Mouse (Mus musculus): ENCODE data around the gene Tmem151b.
A peak's percentile ranks its signal among the peaks of the same experiment; 100 is the strongest.

Gene Tmem151b

DNA sequence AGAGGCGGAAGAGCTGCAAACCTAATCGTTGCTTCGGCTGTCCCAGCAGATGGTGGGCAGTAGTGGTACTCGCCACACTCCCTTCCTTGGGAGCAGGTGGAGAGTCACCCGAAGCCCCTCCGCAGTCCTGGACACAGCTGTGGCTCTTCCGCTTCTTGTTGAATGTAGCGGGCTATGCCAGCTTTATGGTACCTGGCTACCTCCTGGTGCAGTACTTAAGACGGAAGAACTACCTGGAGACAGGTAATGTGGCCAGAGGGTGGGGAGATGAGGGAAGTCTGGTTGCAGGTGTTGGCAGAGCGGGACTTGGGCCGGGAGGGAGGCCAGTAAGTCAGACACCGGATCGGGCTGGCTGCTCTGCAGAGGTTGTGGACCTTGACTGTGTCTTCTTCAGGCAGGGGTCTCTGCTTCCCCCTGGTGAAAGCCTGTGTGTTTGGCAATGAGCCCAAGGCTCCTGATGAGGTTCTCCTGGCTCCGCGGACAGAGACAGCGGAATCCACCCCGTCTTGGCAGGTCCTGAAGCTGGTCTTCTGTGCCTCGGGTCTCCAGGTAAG, 15.1 kb upstream of the Tmem151b start:
- DNase-seq (ENCODE audit: low spot score in 2 of 2) = no peak

DNA sequence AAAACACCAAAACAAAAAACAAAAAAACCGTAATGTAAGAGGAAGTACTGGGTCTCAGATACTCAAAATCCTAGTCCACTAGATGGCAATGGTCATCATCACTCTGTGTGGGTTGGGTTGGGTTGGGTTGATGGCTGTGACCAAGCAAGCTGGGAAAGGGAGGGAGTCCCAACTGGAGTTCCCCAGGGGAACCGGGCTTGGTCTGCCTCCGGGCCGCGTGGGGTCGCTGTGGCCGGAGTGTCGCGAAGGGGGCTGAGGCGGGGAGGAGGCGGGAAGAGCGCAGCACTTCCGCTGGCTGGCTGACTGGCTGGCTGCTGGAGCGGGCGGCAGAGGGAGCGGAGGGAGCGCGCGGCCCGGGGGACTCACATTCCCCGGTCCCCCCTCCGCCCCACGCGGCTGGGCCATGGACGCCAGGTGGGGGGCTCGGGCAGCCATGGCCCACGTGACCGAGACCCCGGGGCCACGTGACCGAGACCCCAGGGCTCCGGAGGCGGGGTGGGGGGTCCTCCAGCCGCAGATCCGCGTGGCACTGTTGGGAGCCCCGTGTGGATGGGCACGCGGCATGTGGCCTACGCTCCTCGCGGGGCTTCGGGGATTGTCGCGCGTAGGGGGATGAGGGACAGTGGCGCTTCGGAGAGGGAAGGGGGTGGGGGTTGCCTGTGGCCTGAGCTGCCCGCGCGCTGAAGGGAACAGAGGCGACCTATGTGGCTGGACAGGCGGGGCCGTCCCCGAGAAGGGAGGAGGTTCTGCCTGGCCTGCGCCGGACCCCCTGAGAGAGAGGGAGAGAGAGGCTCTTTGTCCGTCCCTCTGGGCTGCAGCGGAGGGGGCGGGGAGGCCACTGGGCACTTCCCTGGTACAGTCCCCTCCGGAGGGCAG, 14.4 kb upstream of the Tmem151b start, which contains the start of gene Slc35b2:
Gene Slc35b2, plus strand, starts transcription at position 220 of the 876 bp plus-strand sequence.
- peak; percentile 86 for DNase-seq (ENCODE audit: low spot score in 2 of 2)

DNA sequence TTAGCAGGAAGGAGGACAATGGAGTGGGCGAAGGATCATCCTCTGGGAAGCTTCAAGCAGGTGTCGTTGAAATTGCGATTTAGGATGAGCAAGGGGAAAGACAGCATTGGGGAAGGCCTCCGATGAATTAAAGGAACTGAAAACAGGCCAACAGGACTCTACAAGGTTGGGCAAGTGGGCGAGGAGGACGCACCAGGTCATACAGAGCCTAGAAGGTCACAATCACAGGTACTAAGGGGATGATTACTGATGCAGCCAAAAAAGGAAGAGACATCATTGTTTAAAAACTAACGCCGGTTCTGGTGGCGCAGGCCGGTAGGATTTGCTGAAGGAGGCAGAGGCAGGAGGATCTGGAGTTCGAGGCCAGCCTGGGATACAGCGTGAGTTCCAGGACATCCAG, 13.7 kb upstream of the Tmem151b start:
- DNase-seq (ENCODE audit: low spot score in 2 of 2) = peak in 1 of 2 experiments; percentile 34

DNA sequence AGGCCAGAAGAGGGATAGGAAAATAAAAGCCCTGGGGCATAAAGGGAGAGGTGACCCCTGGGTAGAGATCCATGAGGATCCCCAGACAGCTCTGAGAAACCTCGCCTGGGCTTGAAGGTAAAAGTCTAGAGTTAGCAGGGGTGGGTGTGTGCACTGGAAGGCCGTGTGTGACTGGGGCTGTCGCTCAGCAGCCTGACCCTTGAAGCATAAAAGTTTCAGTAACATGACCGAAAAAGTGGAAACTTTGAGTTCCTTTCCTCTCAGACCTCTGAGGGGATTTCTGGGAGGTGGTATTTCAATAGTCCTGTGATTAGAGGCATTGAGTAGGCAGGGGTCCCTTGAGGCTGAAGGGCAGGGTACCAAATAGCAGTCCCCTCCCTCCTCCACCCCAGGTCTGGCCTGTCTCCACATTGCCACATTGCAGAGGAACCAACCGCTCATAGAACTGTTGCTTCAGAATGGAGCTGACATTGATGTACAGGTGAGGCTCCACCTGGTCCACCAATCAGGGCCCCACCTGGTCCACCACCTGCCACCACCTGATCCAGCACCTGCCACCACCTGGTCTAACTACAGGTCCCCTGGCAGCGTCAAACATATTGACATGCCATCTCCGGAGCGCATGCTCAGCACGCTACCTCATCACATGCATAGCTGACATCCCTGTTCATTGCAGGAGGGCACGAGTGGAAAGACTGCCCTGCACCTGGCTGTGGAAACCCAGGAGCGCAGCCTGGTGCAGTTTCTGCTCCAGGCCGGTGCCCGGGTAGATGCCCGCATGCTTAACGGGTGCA, 10.5 kb upstream of the Tmem151b start:
- peak; percentile 51 to 55 for DNase-seq (ENCODE audit: low spot score in 2 of 2)

DNA sequence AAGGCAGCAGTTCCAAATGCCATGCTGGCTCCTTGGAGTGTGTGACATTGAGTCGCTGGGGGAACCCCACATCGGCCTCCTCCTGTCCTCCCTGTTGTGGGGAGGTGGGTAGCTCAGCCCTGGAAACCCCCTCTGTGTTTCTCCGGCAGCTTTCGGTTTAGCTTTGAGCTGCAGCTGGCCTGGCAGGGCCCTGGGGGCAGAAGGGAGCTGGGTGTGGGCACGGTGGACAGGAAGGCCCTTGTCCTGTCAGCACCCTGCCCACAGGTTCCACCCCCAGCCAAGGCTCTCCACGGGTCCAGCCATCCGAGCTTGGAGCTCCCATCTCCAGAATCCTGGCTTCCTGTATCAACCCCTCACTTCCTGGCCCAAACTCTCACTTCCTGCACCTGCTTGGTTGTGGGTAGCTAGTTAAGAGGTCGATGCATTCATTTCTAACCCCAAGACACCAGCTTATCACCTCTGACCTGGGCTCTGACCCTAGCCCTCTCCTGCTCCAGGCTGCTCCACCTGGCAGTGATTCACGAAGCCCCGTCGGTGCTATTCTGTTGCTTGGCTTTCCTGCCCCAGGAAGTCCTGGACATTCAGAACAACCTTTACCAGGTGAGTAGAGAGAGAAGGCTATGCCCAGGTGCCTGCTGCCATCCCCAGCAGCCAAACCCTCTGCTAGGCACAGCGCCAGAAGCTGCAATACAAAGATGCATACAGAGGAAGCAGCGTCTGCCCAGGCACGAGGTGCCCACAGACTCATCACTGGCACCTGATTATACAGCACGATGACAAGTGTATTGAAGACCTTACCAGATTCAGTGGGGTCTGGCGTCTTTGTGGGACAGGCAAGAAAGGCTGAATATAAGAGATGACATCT, 8.8 kb upstream of the Tmem151b start:
- DNase-seq (ENCODE audit: low spot score in 2 of 2) = peak; percentile 65 to 66

DNA sequence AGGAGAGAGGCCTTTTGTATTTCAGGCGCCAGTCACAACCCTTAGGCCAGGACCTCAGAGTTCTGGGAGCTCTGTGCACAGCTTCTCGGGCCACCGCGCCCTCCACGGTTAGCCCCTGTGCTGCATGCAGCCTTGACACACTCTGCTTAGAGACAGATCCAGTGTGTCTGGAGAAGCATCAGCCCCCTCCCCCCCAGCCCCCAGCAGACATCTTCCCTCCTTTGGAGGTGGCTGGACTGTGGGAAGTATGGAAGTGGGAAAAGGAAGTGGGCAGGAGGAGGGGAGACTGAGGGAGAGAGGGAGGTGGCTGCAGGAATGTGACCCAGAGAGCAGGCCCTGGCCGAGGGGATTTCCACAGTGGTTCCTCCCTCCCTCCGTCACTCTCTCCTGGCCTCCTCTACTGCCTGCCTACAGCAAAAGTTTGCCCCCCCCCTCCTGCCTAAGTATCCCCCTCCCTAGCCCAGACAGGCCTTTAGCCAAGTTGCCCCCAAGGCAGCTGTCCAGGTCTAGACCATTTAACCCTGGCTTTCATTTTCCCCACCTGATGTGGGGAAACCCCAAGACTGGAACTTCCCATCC, 7.9 kb upstream of the Tmem151b start:
- peak; percentile 53 to 55 for DNase-seq (ENCODE audit: low spot score in 2 of 2)

DNA sequence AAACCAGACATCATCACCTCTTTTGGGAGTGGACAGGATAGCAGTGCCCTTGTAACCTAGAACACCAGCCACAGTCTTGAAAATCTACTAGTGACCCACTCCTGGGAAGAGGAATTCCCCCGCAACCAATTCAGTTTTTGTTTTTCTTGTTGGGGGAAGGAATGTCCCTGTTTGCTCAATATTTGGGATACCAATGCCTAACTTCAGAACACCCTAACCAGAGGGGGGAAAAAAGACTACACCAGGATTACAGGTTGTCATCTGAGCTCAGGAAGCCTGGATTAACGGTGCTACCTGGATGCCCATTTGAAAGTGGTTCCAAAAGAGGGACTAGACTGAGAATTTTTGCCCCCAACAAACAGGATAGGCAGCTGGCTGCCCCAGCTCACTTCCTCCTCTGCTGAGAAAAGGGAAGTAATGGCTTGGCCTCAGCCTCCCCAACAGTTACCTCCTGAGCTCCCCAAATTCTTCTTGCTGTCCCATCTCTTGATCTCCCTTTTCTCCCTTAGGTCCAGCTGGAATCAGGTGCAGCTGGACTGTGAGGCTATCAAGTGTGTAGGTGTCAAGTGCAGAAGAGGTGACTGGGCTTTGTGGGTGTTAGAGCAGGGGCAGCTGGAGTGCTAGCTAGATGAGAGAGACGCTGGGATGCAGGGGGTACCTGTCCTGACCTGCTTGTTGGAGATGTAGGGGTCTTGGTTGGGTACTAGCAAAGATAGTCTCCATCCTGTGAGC, 7.2 kb upstream of the Tmem151b start:
- peak; percentile 68 for DNase-seq (ENCODE audit: low spot score in 2 of 2)

DNA sequence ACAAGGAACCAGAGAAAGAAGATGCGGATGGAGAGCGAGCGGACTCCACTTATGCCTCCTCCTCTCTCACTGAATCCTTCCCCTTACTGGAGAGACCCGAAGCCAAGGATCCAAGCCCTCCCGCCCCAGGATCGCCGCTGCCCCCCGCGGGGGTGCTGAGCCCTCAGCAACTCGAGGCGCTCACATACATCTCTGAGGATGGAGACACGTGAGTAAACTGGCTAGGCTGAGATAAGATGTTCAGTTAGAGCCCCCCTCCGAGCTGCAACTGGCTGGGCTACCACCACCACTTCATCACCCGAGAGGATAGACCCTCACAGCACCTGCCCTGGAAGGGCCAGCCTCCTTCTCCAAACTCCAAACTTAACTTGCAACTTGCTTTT, 6.6 kb upstream of the Tmem151b start:
- DNase-seq (ENCODE audit: low spot score in 2 of 2) = peak in 1 of 2 experiments; percentile 28

DNA sequence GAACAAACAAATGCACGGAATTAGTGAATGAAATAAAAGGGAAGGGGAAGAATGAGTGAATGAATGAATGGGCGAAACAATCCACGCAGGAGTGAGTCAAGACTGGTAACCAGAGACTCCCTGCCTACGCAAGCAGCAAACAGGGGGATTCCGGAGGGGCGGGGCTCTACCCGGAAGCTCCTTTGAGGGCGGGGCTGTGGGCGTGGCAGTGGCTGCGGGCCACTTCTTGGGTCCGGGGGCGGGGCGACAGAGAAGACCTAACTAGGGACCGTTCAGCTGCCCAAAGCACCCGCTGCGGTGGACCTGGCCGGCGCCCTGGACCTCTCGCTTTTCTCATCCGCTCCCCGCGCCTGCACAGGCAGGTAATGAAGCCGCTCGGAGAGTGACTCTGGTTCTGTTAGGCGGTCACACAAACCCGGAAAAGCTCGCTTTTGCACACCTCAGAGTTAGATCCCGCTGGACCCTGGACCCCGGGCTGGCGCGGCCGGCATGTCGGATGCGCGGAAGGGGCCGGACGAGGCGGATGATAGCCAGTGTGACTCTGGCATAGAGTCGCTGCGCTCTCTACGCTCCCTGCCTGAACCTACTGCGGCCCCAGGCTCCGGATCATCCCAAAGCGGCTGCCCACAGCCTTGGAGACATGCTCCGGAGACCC, 6.1 kb upstream of the Tmem151b start, which contains the start of gene Nfkbie:
Gene Nfkbie, plus strand, starts transcription at position 252 of the 655 bp plus-strand sequence.
- DNase-seq (ENCODE audit: low spot score in 2 of 2) = peak; percentile 98

DNA sequence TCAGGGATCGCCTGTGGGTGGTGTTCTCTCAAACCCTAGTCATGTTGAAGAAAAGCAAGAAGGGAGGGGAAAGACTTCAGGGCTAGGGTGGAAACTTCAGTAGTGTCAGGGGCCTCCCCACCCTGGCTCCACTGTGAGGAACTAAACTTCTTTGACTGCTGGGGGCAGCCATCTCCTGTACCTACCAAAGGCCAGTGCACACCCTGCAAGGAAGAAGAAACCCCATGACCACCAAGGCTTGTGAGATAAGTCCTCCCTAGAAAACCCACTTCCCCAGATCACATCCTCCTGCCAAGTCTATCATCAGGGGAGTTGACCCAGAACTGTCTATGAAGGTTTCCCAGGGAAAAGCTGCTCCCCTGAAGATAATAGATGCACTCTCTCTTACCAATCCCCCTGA, 4.9 kb upstream of the Tmem151b start:
- DNase-seq (ENCODE audit: low spot score in 2 of 2) = peak; percentile 50 to 52

DNA sequence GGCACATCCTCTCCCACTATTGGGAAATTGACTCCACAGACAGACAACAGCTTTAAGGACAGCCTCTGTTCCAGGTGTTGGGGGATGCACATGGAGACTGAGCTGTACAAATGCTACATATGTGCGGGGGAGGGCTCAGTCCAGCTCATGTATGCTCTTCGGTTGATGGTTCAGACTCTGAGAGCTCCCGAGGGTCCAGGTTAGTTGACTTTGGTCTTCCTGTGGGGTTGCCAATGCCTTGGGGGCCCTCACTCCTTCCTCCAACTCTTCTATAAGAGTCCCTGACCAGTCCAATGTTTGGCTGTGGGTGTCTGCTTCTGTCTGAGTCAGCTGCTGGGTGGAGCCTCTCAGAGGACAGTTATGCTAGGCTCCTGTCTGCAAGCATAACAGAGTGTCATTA, 3.6 kb upstream of the Tmem151b start:
- no peak for DNase-seq (ENCODE audit: low spot score in 2 of 2)

DNA sequence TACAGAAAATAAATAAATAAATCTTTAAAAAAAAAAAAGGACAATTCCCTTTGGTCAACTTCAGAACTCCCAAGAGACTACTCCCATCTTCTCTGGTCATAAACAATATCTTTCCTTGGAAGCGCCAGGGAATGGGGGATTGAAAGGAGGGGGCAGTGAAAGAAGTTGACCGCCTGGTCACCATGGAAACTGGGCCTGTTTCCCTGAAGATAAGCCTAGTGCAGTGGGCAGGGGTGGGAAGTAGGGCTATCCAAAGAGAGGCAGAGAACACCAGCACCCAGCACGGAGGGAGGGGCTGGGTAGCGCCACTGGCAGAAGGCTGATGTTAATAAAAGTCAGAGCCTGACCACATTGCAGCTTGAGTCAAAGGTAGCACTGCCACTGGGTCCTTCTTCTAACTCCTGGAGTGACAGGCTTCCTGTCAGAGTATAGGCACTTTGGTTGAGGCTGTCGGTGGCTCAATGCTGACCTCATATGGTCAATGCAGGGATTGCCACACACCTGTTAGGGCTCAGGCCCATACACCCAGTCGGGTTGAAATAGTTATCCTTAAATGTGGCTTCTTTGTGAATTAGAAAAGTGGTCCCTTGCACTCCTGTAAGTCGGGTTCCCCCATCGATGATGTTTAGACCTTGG, 2.5 kb upstream of the Tmem151b start:
- DNase-seq (ENCODE audit: low spot score in 2 of 2) = peak; percentile 66 to 71

DNA sequence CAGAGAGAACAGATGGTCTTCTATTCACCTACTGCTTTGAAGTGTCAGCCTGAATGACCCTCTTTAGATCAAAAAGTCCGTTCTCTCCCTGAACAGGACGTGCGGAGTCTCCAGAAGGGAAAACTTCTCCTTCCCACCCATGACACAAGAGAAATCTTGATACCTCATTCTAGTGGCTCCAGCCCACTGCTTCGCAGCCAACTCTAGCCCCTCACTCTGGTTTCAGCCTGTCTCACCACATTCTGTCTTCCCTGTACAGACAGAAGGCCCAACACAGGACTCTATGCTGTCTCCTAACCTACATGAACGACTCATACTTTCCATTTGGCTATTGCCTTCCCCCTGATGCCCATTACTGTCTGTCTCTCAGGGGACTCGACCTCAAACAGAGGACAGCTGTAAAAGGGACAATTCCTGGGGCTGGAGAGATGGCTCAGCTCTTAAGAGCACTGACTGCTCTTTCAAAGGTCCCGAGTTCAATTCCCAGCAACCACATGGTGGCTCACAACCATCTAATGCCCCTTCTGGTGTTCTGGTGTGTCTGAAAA, 1.8 kb upstream of the Tmem151b start:
- no peak for DNase-seq (ENCODE audit: low spot score in 2 of 2)

DNA sequence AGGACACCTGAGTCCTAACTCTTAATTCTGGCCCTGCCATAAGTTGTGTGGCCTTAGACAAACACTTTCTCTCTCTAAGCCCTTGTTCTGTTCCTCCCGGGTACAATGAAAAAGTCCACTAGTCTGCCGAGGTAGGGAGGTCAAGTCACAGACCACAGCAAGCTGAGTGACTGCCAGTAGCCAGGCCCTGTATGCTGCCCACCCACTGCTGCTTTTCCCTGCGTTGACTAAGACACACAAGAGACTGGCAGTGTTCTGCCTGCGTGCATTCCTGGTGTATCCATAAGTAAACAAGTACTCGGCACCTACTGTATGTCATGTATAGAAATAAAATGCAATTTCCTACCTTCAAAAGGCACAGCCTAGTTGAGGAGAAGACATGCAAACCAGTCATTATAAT, 776 bp upstream of the Tmem151b start:
- no peak for DNase-seq (ENCODE audit: low spot score in 2 of 2)

DNA sequence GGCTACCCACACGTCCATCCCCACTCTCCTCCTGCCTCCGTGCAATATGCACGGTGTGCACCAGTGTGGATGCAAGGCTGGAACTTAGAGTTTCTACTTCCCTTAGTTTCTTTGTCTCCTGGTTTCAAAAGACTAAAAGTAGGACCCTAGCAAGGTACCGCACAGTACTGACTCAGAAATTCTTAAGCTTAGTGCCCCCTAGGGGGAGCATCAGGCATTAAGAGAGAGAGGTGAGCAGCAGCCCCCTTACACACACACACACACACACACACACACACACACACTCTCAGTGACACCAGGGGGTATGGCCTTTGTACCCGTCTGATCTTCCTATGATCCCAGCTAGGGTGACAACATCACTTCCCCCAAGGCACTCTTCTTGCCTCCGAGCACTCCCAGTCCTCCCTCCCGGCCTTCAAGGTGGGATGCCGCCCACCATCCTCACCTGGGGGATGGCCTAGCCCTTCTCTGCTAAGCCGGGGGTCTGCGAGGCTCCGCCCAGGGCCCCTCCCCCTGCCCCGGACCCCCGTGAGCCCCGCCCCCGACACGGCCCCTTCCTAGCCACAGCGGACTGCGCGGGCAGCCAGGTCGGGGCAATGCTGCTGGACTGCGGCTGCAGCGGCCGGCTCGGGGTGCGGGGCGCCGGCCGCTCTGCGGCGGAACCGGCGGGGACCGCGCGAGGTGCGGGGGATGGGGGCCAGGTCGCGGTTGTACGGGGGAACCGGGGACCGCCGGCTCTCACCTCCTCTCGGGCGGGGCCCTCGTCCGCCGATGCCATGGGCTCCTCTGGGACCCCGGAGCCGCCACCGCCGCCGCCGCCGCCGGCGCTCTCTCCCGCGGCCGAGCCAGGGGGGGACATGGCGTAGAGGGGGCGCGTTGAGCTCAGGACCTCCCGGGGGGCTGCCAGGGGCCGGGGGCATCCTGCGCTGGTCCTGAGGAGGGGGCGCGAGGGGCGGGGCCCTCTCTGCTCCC, 650 bp downstream of the Tmem151b start:
- no peak for DNase-seq (ENCODE audit: low spot score in 2 of 2)

DNA sequence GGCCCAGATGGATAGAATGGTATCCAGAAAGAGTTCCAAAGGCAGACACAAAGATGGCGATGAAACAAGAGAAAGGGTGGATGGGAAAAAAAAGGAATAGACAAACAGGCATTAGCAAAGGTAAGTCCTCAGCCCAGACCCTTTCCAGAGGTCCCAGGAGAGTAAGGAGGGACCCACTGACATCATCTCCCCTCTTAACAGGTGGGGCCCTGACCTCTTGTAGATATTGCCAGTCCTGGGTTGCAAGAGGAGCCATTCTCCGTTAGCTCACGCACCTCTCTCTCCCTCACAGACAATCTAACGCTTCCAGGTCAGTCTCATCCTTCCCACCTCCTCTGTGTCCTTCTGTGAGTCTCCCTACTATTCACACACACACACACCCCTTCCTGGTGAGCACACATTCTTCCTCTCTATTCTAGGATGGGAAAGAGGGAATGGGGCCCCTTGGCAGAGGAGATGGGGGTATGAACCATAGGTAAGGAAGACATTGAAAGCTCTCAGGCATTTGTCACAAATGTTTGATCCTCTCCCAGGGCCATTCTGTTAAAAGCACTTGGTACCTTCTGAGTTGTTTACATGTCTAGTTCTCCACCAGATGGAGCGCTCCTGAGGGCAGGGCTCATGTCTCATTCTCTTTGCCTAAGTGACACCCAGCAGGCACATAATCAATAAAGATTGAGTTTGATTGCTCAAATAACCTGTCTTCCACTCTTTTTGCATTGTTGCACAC, 1.9 kb downstream of the Tmem151b start:
- no peak for DNase-seq (ENCODE audit: low spot score in 2 of 2)

DNA sequence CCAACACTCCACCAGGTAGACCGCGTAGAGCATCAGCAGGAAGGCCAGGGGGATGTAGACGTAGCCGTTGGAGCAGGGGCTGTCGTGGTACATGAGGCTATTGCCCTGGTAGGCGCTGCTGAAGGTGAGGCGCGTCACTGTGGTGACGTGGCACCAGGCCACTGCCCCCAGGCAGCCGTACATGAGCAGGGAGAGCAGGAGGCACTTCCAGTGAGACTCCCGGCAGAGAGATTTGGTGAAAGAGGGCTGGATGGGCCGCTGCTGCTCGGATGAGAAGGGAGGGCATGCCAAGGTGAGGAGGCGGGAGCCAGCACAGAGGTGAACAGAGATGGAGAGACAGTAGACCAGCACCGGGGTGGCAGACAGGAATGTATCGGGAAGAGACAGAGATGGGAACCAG, 2.5 kb downstream of the Tmem151b start:
- no peak for DNase-seq (ENCODE audit: low spot score in 2 of 2)

Measured in spleen, postnatal 36 days (tissue).